Mouse (Mus musculus) ES-Bruce4 (cell line): Measurements from ENCODE around the gene Lin7b.

Experiments used
- CTCF ChIP-seq: IDR thresholded peaks from one replicate; pipeline ENCODE4 v1.8.1; 2011; ENCODE audit warnings: low read depth, low read length
- POLR2A ChIP-seq: IDR thresholded peaks from one replicate; pipeline ENCODE4 v1.8.1; 2011; ENCODE audit warnings: low read length; ENCODE audit not compliant: insufficient read depth

GRCm38 (mm10) chr7:45376057-45376456 is 5.7 kb upstream of the Lin7b start:
- TF ChIP-seq CTCF (no peak), POLR2A (no peak)
